Mouse (Mus musculus) erythroblast, embryonic 14.5 days (primary cell): ENCODE results near the gene Zfp846.

Experiments
- GATA1 ChIP-seq: IDR thresholded peaks from 2 replicates; pipeline ENCODE4 v1.6.1; 2012; ENCODE audit warnings: low read length, inconsistent platforms, mixed read lengths
- TAL1 ChIP-seq: IDR thresholded peaks from 3 replicates; pipeline ENCODE4 v1.6.1; 2012; ENCODE audit warnings: low read length, inconsistent platforms, mixed read lengths

DNA sequence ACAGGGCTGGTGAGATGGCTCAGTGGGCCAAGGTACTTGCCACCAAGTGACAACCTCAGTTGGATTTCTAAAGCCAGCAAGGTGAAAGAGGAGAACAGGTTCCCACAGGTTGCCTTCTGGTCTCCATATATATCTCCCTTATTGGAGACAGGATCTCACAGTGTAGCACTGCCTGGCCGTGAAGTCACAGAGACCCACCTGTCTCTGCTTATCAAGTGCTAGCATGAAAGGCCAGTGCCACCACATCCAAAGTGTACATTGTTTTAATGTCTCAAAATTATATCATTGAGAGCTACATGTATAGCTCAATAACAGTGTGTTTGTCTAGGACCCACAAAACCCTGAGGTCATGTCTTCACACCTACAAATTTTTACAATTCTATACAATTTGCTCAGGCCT is 25.2 kb downstream of the Zfp846 start:
- TF ChIP-seq TAL1 (no peak), GATA1 (no peak)
